ENCODE assay signal across 21 mouse cellular contexts in genomic region chr19:36929816-36930215, GRCm38 (mm10). TPM values are rescaled to one million over a fixed set of nuclear protein-coding genes. Genes with fewer than 3 reads are reported as not detected.
A peak's percentile ranks its signal among the peaks of the same experiment; 100 is the strongest.
DNase-seq lines count a peak whose midpoint lies in the region; ATAC-seq and TF ChIP-seq lines count a peak whose summit lies in the region.
"Had no signal": no experiment of that assay in that cellular context is flagged by ENCODE, and none has a peak within 500 bp of the region (broad histone marks: within the 10 kb centered on the region; RNA-seq: fewer than 3 reads in every experiment).

No protein-coding gene starts in this region.

- no peaks in the 10 kb centered on the region for H3K9me3 ChIP-seq in liver, embryonic 13.5 days (replicated peaks)
- H3K9me3 ChIP-seq in CH12.LX (replicated peaks; ENCODE audit: low read length) (no peaks in the 10 kb centered on the region), ES-E14 (ENCODE audit: control insufficient read depth, insufficient read depth, low read depth, low read length) (no peaks in the 10 kb centered on the region), MEL (replicated peaks; ENCODE audit: insufficient read depth, low read length) (no peaks in the 10 kb centered on the region)
- H3K9me3 ChIP-seq in intestine, embryonic 16.5 days (ENCODE audit: control insufficient read depth, low read length), result no peaks in the 10 kb centered on the region
- H3K9me3 ChIP-seq: embryonic facial prominence, embryonic 10.5 days; embryonic facial prominence, embryonic 12.5 days; forebrain, embryonic 13.5 days; forebrain, embryonic 15.5 days had no signal

- DNase-seq in liver, embryonic 13.5 days, result no peak
- DNase-seq in liver (no peak), CH12.LX (ENCODE audit: extremely low read depth) (no peak), ES-E14 (ENCODE audit: low read depth, low spot score) (no peak), MEL (ENCODE audit: low read depth, low spot score) (peak; percentile 21)
- no peak for DNase-seq in kidney, postnatal 4 days
- DNase-seq: adrenal gland, adult 8-10 months; adrenal gland, postnatal 14 days; adrenal gland, postnatal 36 days; cerebellum, adult 11-12 months; cerebellum, adult 2 months; cerebellum, adult 9-10 months; cerebellum, postnatal 10 days; cerebellum, postnatal 25 days; forebrain, postnatal 0 days had no signal

- no peak for TF ChIP-seq CTCF in CH12.LX (conservative IDR thresholded peaks at IDR 0.05 in 1 of 2, IDR thresholded peaks at IDR 0.05 in 1 of 2; ENCODE audit: low read depth in 2 of 2, low read length in 2 of 2)
- TF ChIP-seq CTCF in MEL (IDR thresholded peaks at IDR 0.05 in 2 of 3, conservative IDR thresholded peaks at IDR 0.05 in 1 of 3; ENCODE audit: control insufficient read depth in 1 of 3, insufficient read depth in 1 of 3, low read depth in 2 of 3, low read length in 3 of 3, poor library complexity in 1 of 3, severe bottlenecking in 1 of 3), result no peak

- peaks cover 77% of the 10 kb centered on the region for H3K79me2 ChIP-seq in CH12.LX (replicated peaks; ENCODE audit: control insufficient read depth, extremely low read depth, insufficient read depth, poor library complexity, severe bottlenecking)
- peaks cover 71% of the 10 kb centered on the region for H3K79me2 ChIP-seq in MEL (ENCODE audit: control insufficient read depth, insufficient read depth, low read length, poor library complexity)

- TF ChIP-seq EP300 in CH12.LX (IDR thresholded peaks at IDR 0.05; ENCODE audit: low read length), result no peak
- TF ChIP-seq EP300 in MEL (IDR thresholded peaks at IDR 0.05; ENCODE audit: low read depth in 1 of 2, low read length in 2 of 2), result 0 out of 4 replicates have a peak, but pooled peaks of 1 of the 2 experiments have one; percentile 27

- no peak overlapping the region for H3K9ac ChIP-seq in liver, embryonic 13.5 days
- H3K9ac ChIP-seq in CH12.LX (ENCODE audit: insufficient read depth, low read depth) (no peak overlapping the region; the same call in 1 of the 2 replicates), ES-E14 (ENCODE audit: insufficient read depth, low read depth, low read length, poor library complexity, severe bottlenecking) (no peak overlapping the region), MEL (ENCODE audit: control insufficient read depth, low read depth, low read length, poor library complexity, severe bottlenecking) (peak overlapping the region; percentile 3; the same call in 1 of the 2 replicates)
- no peak overlapping the region for H3K9ac ChIP-seq in intestine, embryonic 16.5 days (ENCODE audit: low read depth, low read length)
- H3K9ac ChIP-seq: embryonic facial prominence, embryonic 12.5 days; forebrain, embryonic 13.5 days; forebrain, embryonic 15.5 days; forebrain, postnatal 0 days had no signal

- in situ Hi-C loops in CH12.LX (cut with MboI; ENCODE audit: low pct_ligation_motif_present, low pct_unique_long_range_greater_than_20kb, low sequenced_read_pairs), result no loop called here
- in situ Hi-C loops in ES-E14 (cut with MboI; ENCODE audit: low sequenced_read_pairs in 2 of 2, unreplicated experiment in 2 of 2), result no loop called here

- H3K4me3 ChIP-seq in liver, embryonic 13.5 days (replicated peaks), result no peak overlapping the region
- H3K4me3 ChIP-seq in CH12.LX (replicated peaks in 1 of 3; ENCODE audit: low read depth in 2 of 3, low read length in 2 of 3, poor library complexity in 1 of 3), result no peak overlapping the region
- no peak overlapping the region for H3K4me3 ChIP-seq in ES-E14 (ENCODE audit: insufficient read depth in 1 of 2, low read depth in 1 of 2, low read length in 2 of 2, poor library complexity in 1 of 2, severe bottlenecking in 1 of 2)
- H3K4me3 ChIP-seq in MEL (ENCODE audit: control insufficient read depth in 1 of 2, insufficient read depth in 1 of 2, low read depth in 2 of 2, low read length in 2 of 2), result no peak overlapping the region
- H3K4me3 ChIP-seq in intestine, embryonic 16.5 days (ENCODE audit: low read length), result no peak overlapping the region
- H3K4me3 ChIP-seq: embryonic facial prominence, embryonic 10.5 days; embryonic facial prominence, embryonic 12.5 days; forebrain, embryonic 13.5 days; forebrain, embryonic 15.5 days had no signal

- TF ChIP-seq POLR2A in CH12.LX (IDR thresholded peaks at IDR 0.05; ENCODE audit: low read depth, low read length) (no peak), MEL (IDR thresholded peaks at IDR 0.05; ENCODE audit: control insufficient read depth in 1 of 2, insufficient read depth in 1 of 2, low read depth in 1 of 2, low read length in 2 of 2, poor library complexity in 1 of 2) (no peak)

- H3K36me3 ChIP-seq in liver, embryonic 13.5 days, result peaks cover 2% of the 10 kb centered on the region; the same call in 1 of the 2 replicates
- peaks cover 0 to 9% of the 10 kb centered on the region in 2 experiments for H3K36me3 ChIP-seq in CH12.LX (replicated peaks in 1 of 2; ENCODE audit: control insufficient read depth in 1 of 2, insufficient read depth in 1 of 2, low read length in 1 of 2)
- H3K36me3 ChIP-seq in ES-E14 (ENCODE audit: control insufficient read depth, insufficient read depth, low read length, poor library complexity, severe bottlenecking), result no peaks in the 10 kb centered on the region
- peaks cover 3 to 63% of the 10 kb centered on the region in 2 experiments for H3K36me3 ChIP-seq in MEL (ENCODE audit: control insufficient read depth in 1 of 2, insufficient read depth in 2 of 2, low read length in 2 of 2)
- H3K36me3 ChIP-seq in intestine, embryonic 16.5 days (ENCODE audit: control insufficient read depth, insufficient read depth, low read length), result no peaks in the 10 kb centered on the region
- H3K36me3 ChIP-seq: embryonic facial prominence, embryonic 12.5 days; forebrain, embryonic 15.5 days had no signal

- dilution Hi-C loops in CH12.LX (cut with MboI; ENCODE audit: extremely low pct_ligation_motif_present, extremely low pct_unique_long_range_greater_than_20kb, low sequenced_read_pairs), result no loop called here

- peak overlapping the region; percentile 29 for H3K27ac ChIP-seq in liver, embryonic 13.5 days
- H3K27ac ChIP-seq in CH12.LX (ENCODE audit: insufficient read depth, low read depth) (no peak overlapping the region), ES-E14 (ENCODE audit: insufficient read depth, low read depth, low read length, poor library complexity, severe bottlenecking) (no peak overlapping the region), MEL (ENCODE audit: control insufficient read depth, low read depth, low read length) (peak overlapping the region; percentile 0; the same call in 1 of the 2 replicates)
- H3K27ac ChIP-seq in intestine, embryonic 16.5 days (ENCODE audit: low read length), result no peak overlapping the region
- H3K27ac ChIP-seq: embryonic facial prominence, embryonic 10.5 days; embryonic facial prominence, embryonic 12.5 days; forebrain, embryonic 13.5 days; forebrain, embryonic 15.5 days had no signal

- H3K4me2 ChIP-seq in liver, embryonic 13.5 days, result no peak overlapping the region
- no peak overlapping the region; the same call in 1 of the 2 replicates for H3K4me2 ChIP-seq in CH12.LX (ENCODE audit: insufficient read depth, low read depth, poor library complexity, severe bottlenecking)
- H3K4me2 ChIP-seq in intestine, embryonic 16.5 days (ENCODE audit: low read depth, low read length), result no peak overlapping the region
- H3K4me2 ChIP-seq: embryonic facial prominence, embryonic 12.5 days; forebrain, embryonic 13.5 days; forebrain, embryonic 15.5 days had no signal

- no peak for ATAC-seq in liver, embryonic 13.5 days (ENCODE audit: low read depth)
- ATAC-seq in intestine, embryonic 16.5 days, result no peak
- ATAC-seq: activated CD4-positive, CD25-positive, alpha-beta regulatory T cell, adult 4 months; forebrain, embryonic 13.5 days; forebrain, embryonic 15.5 days; forebrain, postnatal 0 days had no signal

- no peaks in the 10 kb centered on the region for H3K27me3 ChIP-seq in liver, embryonic 13.5 days
- H3K27me3 ChIP-seq in CH12.LX (replicated peaks), result no peaks in the 10 kb centered on the region
- no peaks in the 10 kb centered on the region for H3K27me3 ChIP-seq in MEL (ENCODE audit: control insufficient read depth in 1 of 2, insufficient read depth in 2 of 2, low read length in 2 of 2)
- H3K27me3 ChIP-seq in intestine, embryonic 16.5 days (replicated peaks; ENCODE audit: control insufficient read depth, insufficient read depth, low read length), result no peaks in the 10 kb centered on the region
- H3K27me3 ChIP-seq: embryonic facial prominence, embryonic 12.5 days; forebrain, embryonic 13.5 days; forebrain, embryonic 15.5 days had no signal

- no peak for TF ChIP-seq RAD21 in CH12.LX (IDR thresholded peaks at IDR 0.05; ENCODE audit: low read depth, low read length)
- no peak for TF ChIP-seq RAD21 in MEL (IDR thresholded peaks at IDR 0.05; ENCODE audit: low read depth, low read length)

- peaks cover 68% of the 10 kb centered on the region for H3K4me1 ChIP-seq in liver, embryonic 13.5 days (replicated peaks)
- H3K4me1 ChIP-seq in CH12.LX (ENCODE audit: control insufficient read depth in 1 of 2, insufficient read depth in 2 of 2) (peaks cover 3 to 30% of the 10 kb centered on the region in 2 experiments; a peak in 3 of 4 replicates), ES-E14 (ENCODE audit: control insufficient read depth in 2 of 2, insufficient read depth in 2 of 2, low read length in 2 of 2, poor library complexity in 1 of 2) (peaks cover 0 to 7% of the 10 kb centered on the region in 2 experiments; a peak in 1 of 4 replicates), MEL (ENCODE audit: control insufficient read depth in 1 of 2, insufficient read depth in 2 of 2, low read length in 2 of 2) (peaks cover 18 to 36% of the 10 kb centered on the region in 2 experiments)
- peaks cover 10% of the 10 kb centered on the region for H3K4me1 ChIP-seq in intestine, embryonic 16.5 days (ENCODE audit: control insufficient read depth, insufficient read depth, low read length)

RNA-seq across cellular contexts. Expression of gene Btaf1, which starts 3.9 kb away (rescaled TPM):
- polyA plus RNA-seq in liver, embryonic 13.5 days (2015; fragmentation: Nextera tagmentation; extraction: Ambion mirVana), result 10.4 and 13.6 TPM in 2 replicates
- total RNA-seq in CH12.LX (2012; rRNA removed) (38.3 and 42.8 TPM in 2 replicates), CH12.LX (2014; rRNA removed) (43.2 and 52.7 TPM in 2 replicates), ES-E14 (2012; rRNA removed) (37.2 and 41.0 TPM in 2 replicates), MEL (2012; rRNA removed) (69.5 and 75.3 TPM in 2 replicates)
- polyA plus RNA-seq in CH12.LX (2012; ENCODE audit: insufficient read length, low read depth) (29.4 and 31.9 TPM in 2 replicates), MEL (2012; ENCODE audit: insufficient read depth in 1 of 2, insufficient read length in 2 of 2, low read depth in 1 of 2, low replicate concordance in 2 of 2, missing spikeins in 1 of 2) (10 to 100 TPM; 40.1 to 46.1 TPM)
- 5.8 and 6.3 TPM in 2 replicates for polyA plus RNA-seq in intestine, embryonic 16.5 days (2015; fragmentation: Nextera tagmentation; extraction: Ambion mirVana)

RNA-seq across cellular contexts. Expression of gene Fgfbp3, which starts 10.4 kb away (rescaled TPM):
- polyA plus RNA-seq in liver, embryonic 13.5 days (2015; fragmentation: Nextera tagmentation; extraction: Ambion mirVana), result 1.8 TPM in 2 replicates
- 1.4 and 1.6 TPM in 2 replicates for total RNA-seq in CH12.LX (2012; rRNA removed)
- total RNA-seq in CH12.LX (2014; rRNA removed), result 0.64 and 1.3 TPM in 2 replicates
- polyA plus RNA-seq in CH12.LX (2012; ENCODE audit: insufficient read length, low read depth), result 1.8 and 2.1 TPM in 2 replicates
- total RNA-seq in ES-E14 (2012; rRNA removed), result 0.80 and 0.85 TPM in 2 replicates
- 2.6 and 2.7 TPM in 2 replicates for total RNA-seq in MEL (2012; rRNA removed)
- 10 to 100 TPM in 1 of 2 experiments, not detected in 1; 10.0 TPM for polyA plus RNA-seq in MEL (2012; ENCODE audit: insufficient read depth in 1 of 2, insufficient read length in 2 of 2, low read depth in 1 of 2, low replicate concordance in 2 of 2, missing spikeins in 1 of 2)
- polyA plus RNA-seq in intestine, embryonic 16.5 days (2015; fragmentation: Nextera tagmentation; extraction: Ambion mirVana), result 3.1 and 3.5 TPM in 2 replicates
- polyA plus RNA-seq: activated CD4-positive, CD25-positive, alpha-beta regulatory T cell, adult 4 months had no signal

Comparison
In these comparisons a context has a peak if more than half of its experiments do, and no peak if none do; other contexts are left out.
1. H3K27ac ChIP-seq: peak in liver, embryonic 13.5 days (single experiment) and MEL (single experiment); none in CH12.LX (single experiment), ES-E14 (single experiment) and intestine, embryonic 16.5 days (single experiment).